Mouse (Mus musculus) kidney, adult 11 months (tissue): Measurements from ENCODE around the gene Rerg.
A peak's percentile ranks its signal among the peaks of the same experiment; 100 is the strongest.

ENCODE experiments used
- DNase-seq: peaks from one replicate; pipeline ENCODE4 v3.0.0; 2022

The Rerg gene

DNA sequence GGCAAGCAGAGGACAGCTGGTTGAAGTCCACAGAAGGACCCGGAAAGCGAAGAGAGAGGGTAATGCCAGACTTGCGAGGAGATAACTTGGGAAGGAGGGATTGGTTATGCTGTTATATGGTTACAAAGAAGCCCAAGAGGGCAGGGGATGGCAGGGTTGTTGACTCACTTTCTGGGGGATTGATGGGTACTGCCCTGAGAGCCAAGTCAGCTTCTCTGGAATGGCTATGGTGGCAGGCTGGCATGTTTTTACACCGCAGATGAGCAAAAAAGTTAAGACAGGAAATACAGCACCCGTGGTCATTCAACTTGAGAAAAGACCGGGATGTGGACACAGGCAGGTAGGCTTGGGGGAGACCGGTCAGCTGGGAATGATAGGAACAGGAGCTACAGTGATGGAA lies 7.8 kb downstream of the Rerg start:
- no peak for DNase-seq

- no peak for DNase-seq
These were observed 8.7 kb downstream of the Rerg start for GRCm38 (mm10) chr6:137161491-137162088.

- no peak for DNase-seq
These were observed 10.8 kb downstream of the Rerg start for GRCm38 (mm10) chr6:137159372-137159926.

GRCm38 (mm10) chr6:137156437-137157219 lies 13.7 kb downstream of the Rerg start:
- DNase-seq = no peak

- DNase-seq = no peak
These were observed 14.8 kb downstream of the Rerg start for GRCm38 (mm10) chr6:137155196-137156137.

DNA sequence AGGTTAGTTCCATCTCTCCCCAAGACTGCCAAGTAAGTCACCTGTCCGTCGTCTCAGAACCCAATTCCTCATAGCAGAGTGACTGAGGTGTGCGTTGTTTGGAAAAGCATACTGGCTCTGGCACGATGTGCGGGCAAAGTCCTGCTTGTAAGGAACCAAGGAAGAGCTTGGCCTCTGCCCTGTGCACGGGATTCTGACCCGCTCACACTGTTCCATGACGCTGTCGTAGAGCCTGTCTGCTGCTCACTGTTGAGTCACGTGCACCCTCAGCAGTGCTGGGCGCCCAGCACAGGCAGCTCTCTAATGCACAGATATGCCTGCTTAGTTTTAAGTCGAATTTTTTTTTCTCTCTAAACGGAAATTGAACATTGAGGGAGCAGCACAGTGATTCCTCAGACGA lies 17.3 kb downstream of the Rerg start:
- peak; percentile 47 for DNase-seq

DNA sequence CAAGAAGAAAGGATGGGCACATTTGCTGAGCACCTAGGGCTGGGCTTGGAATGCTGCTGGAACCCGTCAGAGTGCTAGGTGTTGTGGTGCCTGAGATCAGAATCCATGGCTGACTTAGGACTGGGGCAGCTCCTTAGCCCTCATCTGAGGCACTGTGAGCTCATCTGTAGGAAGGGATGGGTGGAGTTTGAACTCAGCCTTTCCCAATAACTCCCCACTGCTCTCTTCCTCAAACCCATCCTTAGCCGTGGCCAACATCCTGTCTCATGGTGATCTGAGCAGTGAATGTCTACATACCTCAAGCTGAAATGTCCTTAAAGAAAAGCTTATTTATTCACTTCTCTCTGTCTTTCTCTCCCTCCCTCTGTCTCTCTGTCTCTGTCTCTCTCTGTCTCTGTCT lies 19.3 kb downstream of the Rerg start:
- no peak for DNase-seq

DNA sequence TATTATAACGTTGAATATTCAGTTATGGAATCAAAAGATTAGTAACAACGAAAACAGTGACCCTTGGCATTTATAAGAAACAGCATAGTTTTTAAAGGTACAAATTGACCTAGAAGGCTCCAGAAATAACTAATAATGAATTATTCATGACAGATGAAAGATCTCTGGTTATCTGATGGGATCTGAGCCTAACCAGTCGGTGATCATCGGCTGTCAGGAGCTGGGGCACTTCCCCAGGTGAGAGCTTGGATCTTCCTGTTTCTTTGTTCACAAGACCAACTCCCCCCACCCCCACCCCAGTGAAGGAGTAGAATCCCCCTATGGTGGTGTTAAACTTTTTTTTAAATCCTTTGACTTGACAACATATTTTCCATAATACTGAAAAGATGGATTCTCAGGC lies 20.5 kb downstream of the Rerg start:
- no peak for DNase-seq

GRCm38 (mm10) chr6:137146910-137147309 lies 23.4 kb downstream of the Rerg start:
- no peak for DNase-seq

DNA sequence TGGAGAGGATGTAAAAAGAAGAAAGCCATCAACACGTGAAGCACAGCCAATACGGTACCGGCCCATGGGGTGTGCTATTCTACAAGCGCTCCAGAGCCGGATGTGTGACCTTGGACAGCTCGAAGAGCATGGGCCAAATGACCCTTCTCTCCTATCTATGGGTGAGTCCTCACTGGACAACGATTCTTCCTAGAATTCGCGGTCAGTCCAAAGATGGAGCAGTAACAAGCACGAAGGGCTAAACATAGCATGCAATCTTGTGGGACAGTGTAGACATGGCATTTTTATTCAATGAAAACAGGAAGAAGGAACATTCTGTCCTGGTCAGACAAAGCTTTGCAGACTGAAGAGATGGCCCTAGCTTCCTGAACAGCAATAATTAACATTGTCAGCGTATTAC lies 24.7 kb downstream of the Rerg start:
- DNase-seq = peak; percentile 26

DNA sequence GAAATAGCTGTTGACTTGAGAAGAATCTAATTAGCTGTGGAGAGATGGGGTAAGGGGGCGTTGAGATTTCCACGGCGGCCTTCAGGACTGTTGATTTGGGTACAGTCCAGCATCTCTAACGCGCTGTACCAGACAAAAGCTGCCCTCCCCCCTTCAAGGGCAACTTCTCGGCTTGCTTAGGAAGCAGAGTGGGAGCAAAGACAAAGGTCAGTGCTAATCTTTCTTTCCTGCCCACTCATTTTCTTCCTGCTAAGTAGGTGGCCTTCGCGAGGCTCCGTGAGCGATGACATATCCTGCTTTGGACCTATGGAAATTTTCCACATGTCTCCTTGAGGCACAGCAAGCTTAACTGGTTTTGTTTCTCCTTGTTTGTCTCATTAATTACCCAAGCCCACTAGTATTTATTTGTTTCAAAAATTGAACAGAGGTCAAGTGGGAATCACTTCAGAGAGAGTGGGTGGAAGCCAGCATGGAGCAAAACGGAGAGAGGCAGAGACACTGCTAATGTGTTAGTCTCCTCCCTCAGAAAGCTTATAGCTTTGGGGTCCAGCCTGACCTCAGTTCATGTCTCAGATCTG lies 25.2 kb downstream of the Rerg start:
- DNase-seq = no peak

GRCm38 (mm10) chr6:137144526-137144840 lies 25.8 kb downstream of the Rerg start:
- DNase-seq = no peak

DNA sequence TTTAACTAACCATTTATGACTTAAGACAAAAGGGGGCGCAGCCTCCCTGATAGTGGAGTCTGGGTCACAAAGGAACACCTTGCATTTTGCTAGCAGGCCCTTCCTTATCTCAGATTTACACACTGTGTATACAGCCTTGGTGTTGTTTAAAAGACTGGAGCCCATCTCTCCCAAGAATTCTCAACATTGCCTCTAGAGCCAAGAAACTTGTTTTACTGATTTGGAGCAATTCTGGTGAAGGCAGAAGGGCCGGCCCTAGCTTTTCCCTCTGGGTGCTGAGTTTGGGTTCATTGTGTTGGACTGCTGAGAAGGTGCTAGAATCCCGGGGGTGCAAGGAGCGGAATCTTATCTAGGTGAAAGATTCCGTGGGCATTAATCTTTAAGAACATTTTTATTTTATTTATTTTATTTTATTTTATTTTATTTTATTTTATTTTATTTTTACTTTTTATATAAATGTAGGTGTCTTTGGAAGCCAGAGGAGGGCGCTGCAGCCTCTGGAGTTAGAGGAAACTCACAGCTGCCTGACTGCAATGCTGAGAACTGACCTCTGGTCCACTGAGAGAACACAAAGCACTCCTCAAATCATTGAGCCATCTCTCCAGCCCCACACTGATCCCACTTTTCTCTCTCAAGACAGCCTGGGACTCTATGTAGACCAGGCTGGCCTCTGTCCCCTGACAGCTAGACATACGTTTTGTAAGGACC lies 26.3 kb downstream of the Rerg start:
- DNase-seq = no peak

DNA sequence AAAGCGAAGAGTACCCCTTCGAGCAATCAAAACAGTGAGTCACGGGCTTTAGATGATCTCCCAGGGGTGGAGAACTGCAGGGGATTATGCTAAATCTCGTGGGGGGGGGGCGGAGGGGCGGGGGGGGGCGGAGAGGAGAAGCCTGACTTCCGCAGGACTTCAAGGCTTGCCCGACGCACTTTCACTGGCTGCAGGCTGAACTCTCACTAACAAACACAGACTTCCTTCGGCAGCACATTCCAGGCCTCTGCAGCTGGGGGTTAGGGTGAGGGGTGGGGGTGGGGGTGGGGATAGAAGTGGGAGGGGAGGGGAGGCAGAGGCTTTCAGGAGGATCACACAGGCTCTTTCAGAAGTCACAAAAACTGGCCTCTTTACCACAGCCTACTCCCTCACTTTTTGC lies 27.5 kb downstream of the Rerg start:
- no peak for DNase-seq

GRCm38 (mm10) chr6:137141247-137141820 lies 29.0 kb downstream of the Rerg start:
- no peak for DNase-seq

DNA sequence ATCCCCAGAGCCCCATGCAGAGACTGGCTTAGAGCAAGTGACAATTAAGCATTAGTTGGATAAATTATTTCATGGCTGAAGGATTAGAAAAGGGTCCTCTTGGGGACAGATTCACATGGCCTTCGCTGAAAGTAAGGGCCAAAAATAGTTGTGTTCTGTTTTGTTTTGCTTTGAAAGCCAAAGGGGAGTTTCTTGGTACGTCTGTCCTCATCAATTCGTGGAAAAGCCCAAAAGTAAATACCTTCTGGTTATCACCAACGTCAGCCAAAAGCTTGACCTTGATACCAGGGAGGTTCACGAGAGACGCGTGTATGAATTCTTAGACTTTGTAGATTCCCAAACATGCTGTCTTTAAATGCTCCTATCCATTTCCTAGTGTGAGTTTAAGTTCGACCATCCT lies 31.5 kb downstream of the Rerg start:
- DNase-seq = no peak

DNA sequence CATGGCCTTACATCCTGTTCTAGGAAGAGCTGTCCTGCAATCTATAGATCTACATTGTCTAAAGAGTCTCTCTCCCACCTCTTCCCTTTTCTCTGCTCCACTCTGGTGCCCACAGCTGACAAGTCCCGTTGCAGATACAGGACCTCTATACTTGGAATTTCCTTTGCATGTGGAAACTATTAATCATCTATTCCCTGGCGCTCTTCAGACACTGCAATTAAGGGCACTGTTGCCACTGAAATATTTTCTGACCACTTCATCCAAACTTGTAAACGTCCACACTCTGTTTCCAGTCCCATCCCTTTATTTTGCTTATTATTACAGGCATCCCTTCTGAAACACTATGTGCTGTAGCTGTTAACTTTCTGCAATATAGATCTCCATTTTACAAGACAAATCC lies 31.9 kb downstream of the Rerg start:
- DNase-seq = no peak

GRCm38 (mm10) chr6:137136401-137136800 lies 33.9 kb downstream of the Rerg start:
- DNase-seq = no peak

DNA sequence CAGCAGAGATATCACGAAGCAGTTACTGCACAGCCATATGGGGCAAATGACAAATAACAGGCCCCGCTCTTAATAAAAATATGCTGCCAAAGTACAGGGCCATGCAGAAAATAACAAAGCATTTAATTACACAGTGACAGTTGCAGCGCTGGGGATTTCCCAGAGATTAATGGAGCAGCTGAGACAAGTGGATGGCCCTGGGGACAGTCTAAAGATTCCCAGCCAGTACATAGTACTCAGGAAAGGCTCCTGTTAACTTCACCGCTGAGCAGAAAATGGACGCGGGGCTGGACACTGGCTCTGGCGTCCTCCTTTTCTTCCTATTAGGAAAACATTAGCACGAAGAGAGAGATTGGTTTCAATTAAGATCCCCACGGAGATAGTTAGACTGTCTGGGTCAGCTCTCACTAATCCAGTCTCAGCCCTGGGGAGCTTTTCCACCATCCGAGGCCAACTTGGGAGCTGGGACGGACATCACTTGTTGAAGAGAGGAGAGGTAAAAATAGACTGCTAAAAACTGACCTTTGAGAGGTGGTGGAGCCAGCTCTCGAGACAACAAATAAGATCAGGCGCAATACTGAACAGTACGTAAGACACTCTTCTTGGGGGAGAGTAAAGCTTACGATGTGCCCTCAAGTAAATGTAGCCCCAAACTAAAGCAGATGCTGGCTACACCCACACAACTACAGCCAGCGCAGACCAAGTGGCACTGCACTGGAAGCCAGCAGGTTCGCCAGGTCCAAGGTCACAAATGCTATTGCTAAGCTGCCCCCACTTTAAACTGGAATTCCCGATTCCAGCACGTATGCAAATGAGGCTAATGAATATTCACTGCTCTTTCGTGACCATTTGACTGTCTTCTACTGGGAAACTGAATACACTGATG lies 34.5 kb downstream of the Rerg start:
- no peak for DNase-seq

- DNase-seq = no peak
These were observed 38.5 kb downstream of the Rerg start for GRCm38 (mm10) chr6:137131794-137132193.

- DNase-seq = no peak
These were observed 38.9 kb downstream of the Rerg start for GRCm38 (mm10) chr6:137131349-137131748.
